Mouse (Mus musculus) urinary bladder, postnatal 36 days (tissue): Measurements from ENCODE around the gene Lrrn3.

ENCODE experiments used
- DNase-seq, 2 experiments: peaks; one replicate each; pipeline ENCODE4 v3.0.0; 2022; ENCODE audit warnings: low spot score in 2 of 2, mixed read lengths in 1 of 2

Gene Lrrn3

DNA sequence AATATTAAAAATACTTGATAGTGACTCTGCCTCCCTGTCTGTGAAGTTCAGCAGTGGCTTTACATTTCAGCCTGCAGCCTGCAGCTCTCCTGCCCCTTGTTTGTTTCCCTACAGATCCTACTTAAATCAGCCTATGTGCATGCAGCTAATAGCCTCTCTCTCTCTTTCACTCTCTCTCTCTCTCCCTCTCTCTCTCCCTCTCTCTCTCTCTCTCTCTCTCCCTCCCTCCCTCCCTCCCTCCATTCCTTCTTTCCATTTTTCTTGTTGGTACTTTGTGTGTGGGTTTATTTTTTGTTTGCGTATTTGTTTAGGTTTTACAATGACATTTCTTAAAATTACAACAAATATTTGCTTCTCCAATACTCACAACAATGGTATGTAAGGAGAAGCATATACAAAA lies at the start of gene Lrrn3:
TSS of gene Lrrn3 (minus strand) at position 101 of the 400 bp plus-strand sequence.
- no peak for DNase-seq

DNA sequence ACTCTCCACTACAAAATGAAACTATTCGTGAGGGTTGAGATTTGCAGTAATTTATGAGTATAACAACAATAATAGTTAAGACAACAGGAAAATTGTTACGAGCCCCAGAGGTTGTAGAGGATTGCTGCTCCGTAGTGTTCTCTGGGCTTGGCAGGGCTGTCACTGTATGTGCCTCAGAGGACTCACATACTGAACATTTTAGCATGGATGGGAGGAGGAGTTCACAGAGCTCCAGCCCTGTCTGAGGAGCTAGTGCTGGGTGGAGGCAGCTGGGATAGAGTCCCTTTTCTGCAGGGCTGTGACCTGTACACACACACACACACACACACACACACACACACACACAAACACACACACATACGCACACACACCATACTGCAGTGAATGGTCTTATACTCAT lies 42.2 kb upstream of the Lrrn3 start:
- no peak for DNase-seq

DNA sequence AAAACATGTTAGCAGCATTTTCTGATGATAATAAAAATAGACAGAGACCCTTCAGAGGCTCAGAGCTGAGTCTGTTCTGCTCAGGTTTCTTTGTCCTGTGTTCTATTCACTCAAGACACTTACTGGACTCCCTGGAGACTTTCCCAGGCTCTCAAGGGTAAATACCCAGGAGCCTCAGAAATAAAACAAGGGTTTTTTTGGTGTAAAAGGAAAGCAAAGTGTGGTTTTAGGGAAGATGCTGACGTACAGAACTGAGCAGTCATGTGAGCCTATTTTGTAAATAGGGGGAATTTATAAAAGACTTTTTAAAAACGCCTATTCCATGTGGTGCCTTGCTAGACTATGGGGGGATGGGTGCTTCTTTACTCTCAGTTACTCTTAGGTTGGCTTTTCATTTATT lies 40.5 kb upstream of the Lrrn3 start:
- no peak for DNase-seq

DNA sequence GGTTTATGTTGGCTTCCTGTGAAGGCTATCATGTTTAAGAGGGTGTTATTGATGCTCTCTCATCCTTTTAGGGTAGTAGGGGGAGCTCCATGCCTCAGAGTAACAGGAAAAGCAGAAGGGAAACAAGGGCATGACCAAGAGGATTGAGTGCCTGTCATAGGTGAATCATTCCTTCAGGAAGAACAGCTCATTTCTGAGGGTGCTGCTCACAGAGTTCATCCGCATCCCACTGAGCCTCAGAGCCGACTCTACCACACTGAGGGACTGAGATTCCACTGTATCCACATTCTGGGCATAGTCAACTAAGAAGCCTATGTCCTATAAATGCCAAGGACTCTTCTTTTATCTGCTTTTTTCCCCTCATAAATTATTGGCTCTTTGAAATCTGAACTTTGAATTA lies 35.4 kb upstream of the Lrrn3 start:
- no peak for DNase-seq

DNA sequence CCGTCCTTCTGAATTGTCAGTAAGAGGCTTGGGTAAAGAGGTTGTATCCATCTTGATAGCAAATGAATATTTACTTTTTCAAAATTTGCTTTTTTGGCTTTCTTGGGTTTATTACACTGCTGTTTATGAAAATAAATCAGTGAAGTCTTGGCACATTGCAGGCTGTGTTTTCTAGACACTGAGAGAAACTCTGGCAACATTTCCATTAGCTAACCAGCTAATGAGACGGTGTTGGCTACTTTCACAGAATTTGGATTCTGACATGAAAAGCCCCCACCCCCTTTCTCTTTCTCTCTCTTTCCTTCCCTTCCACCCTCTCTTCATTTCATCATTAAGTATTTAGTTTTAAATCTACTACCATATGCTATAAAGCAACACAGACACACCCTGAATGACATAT lies 34.1 kb upstream of the Lrrn3 start:
- no peak for DNase-seq

DNA sequence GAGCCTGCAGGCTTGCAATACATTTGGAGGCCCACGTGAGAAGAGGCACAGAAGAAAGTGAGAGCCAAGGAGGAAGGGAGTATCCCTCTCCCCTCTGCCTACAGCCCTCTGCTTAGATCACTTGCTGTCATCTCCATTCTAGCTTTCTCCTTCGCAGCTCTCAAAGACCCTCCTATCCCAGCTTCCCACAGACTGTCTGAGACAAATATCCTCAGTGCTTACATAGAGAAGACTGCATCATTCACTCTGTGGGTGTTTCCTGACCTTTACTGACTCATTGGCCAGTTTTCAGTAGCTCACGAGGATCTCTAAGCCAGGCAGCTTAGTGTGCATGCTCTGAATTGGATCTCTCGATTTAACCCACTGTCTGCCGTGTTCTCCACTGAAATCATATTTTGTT lies 32.7 kb upstream of the Lrrn3 start:
- DNase-seq, result no peak

DNA sequence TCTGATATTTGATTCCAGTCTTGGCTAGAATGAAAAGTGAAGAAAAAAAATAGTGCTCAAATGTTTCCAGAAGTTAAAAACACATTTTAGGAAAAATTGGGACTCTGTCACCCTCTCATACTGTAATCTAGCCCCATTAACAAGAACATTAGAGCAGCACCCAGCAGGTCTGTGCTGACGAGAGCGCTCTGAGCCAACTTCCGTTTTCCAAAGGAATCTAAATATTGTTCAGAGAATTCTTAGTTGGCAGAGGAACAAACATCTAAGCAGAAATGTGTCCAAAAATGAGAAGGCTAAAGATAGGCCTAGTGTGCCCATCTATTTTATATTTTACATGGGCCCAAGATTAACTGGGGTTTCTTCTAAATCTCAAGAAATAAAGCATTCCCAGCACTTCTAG lies 24.4 kb upstream of the Lrrn3 start:
- no peak for DNase-seq

DNA sequence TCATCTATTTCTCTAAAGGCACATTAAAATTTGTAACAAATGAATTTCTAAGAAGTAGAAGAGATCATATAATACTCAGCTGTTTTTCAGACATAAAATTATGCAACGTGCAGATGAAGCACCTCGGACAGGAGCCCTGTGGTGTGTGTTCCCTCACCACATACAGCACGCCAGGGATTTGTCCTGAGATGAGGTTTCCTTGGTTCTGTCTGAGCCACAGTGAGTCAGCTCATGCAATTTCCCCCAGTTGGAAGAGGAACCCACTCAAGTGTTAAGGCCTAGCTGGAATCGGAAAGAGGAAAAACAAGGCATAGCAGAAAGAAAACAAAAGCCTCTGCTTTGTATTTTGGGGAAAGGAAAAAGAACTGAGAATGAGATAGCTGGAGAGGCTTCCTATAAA lies 22.4 kb upstream of the Lrrn3 start:
- no peak for DNase-seq

DNA sequence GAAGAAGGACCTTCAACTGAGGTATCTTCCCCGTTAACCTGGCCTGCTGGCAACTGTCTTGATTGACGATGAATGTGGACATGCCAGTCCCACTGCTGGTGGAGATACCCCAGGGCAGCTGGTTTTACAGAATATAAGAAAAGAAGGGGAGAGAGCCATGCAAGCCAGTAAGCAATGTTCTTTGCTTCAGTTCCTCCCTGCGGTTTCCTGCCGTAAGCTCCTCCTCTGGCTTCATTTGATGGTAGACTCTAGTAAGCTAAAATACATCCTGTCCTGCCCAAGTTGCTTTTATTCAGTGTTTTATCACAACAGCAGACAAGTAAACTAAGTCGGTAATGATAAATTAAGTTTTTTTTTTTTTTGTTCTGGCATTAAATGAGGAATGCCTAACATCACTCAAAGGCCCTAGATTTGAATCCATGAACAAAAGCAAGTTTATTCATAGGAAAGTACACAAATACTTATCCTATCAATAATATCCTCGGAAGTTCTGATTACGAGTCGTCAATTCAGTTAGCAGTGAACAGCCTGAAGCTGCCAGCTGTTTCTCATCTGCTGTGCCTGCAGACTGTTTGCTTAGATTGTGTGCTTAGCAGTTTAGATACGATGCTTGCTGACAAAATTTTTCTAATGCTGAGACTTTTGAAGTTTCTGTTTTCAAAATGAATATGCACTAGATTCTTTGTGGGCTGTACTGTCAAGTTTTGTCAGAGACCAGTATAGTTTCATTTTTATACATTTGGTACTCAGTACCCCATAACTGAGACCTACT lies 14.0 kb upstream of the Lrrn3 start:
- no peak for DNase-seq

DNA sequence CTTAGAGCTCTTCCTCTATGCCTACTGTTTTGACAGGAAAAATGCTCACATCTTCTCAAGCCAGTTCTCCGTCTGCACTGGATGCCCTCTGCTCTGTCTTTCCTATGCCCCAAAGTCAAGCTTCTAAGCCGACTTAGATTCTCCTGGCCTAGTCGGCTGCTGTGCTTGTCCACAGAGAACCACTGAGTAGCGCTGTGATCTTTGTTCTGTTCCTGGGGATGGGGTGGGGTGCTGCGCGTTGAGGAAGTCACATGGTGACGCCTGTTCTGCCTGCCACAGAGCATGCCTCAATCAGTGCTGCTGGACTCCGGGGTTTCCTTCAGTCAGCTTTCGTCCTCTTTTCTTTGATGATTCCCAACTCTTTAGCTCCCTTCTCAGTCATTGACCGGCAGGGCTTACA lies 8.4 kb upstream of the Lrrn3 start:
- no peak for DNase-seq

DNA sequence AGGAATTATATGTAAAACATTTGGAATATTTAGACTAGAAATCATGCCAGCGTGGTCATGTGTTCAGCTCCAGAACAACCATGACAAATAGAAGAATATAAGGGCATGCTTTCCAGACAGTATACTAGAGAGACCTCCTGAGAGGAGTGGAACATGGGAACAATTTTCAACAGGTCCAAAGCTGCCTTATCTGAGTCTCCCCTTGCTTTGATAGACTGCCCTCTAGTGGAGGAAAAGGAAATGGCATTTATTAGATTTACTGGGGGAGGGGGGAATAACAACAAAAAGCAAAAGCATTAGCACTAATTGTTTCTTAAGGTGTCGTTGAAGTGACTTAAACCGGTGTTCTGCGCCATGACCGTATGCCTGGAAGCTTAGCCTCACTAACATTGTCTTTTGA lies 774 bp upstream of the Lrrn3 start:
- no peak for DNase-seq

DNA sequence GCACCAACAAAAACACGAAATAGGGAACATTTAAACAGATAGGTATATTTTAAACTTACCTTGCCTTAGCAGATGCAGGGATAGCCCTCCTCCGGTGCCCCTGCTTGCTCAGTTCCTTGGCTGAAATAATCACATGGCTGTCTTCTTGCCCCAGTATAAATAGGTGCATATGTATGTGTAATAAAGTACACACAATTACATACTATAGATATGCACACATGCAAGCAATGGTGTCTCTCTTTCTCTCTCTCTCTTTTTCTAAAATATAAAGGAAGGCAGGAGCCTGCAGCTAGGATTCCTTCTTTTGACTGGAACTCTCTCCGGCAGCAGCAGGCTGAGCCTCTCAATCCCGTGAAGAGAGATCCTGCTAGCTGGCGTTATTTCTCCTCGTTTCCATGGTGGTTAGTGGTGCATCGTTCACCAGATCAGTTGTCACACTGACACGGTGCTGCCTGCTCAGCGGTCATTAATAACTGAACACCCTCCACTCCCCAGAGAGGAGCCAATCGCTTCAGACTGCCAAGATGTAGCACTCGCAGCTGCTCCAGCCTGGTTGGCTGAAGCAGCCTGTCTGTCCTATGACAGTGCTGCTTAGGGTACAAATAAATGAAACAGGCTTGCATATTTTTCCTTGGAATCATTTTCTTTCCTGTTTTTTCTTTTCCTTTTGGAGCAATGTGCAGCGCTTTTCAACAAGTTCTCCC lies 567 bp downstream of the Lrrn3 start:
- no peak for DNase-seq

DNA sequence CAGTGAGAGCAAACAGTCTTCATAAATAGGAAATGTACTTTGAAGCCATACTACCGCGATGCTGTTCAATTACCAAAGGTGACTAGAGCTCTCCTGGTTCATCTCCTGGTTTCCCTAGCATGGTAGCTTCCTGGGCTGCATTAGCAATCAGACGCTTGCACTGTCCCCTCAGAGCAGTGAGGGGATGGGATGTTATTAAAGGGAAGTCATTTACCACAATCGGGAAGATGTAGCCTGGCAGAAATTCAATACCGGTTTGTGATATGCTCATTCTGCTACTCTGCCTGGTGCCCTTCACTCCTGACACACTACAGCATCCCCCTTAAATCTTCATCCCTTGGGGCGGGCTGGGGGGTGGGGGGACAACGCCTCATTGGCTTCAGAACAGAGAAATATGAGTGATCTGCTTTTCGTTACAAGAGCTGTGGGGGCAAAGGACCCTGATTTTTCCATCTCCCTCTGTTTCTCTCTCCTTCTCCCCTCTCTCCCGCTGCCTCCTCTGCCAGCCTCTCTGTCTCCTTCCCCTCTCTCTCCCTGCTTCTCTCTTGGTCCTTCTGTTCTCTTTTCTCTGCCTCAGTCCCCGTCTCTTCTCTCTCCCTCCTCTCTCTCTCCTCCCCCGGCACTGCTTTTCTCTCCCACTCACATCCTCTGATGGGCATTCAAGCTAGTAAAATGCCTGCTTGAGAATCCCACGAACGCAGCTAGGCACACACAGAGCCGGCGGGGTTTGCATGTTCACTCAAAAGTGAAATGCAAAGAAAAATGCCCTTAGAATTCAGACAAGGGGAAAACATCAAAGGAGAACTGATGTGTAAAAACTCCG lies 1.3 kb downstream of the Lrrn3 start:
- DNase-seq, result no peak

DNA sequence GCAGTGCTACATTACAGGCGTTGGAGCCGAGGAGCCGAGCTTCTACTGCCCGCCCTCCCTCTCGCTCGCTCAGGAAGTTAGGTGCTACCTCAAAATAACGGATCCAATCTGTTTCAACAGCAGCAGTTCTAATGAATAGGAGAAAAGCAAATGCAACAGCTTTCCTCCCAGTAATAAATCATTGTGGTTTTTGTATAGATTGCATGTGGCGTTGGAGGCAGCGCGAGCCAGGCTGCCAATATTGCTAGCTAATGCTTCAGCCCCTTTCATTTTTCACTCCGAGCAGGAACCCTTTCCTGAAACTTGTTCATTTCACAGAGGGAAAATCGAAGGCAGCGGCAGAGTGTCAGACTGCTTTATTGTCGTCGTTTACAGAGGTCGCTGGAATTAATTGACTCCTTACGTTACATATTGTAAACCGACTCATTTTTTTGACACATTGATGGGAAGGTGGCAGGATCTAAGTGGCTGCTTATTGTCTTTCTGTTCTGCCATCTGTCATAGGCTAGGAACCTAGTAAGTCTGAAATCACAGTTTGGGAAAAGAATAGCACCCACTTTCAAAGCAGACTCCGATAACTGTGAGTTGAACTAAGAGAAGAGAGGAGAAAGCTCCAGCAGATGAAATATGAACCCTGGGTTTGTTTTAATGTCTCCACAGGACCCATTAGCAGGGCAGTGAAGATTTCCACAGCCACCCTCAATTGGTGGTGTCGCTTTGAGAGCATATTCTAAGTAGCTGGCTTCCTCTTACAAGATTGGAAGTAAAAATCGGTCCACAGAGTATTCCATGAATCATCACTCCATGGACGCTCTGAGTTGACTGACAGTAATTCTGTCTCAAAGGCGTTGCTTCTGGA lies 2.4 kb downstream of the Lrrn3 start:
- no peak for DNase-seq

DNA sequence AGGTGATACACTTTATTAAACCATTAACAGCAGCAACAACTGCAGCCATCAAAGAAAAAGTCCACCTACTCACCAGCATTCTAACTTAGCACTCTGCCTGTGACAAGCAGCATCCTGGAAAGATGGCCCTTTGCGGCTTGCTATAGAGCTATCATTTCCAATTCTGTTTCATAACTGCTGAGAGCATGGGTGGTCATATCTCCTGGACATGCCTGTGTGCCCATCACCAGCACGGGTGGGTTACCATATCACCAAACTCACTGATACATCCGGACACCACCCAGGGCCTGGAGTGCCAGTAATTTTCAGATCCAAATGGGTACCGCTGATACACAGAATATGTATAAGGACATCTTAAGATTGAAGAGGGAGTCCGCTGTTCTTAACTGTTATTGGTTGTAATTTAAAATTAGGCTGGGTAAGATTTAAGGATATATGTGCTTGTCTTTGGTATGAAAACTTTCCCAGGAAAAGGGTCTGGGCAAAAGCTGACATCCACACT lies 3.1 kb downstream of the Lrrn3 start:
- no peak for DNase-seq

DNA sequence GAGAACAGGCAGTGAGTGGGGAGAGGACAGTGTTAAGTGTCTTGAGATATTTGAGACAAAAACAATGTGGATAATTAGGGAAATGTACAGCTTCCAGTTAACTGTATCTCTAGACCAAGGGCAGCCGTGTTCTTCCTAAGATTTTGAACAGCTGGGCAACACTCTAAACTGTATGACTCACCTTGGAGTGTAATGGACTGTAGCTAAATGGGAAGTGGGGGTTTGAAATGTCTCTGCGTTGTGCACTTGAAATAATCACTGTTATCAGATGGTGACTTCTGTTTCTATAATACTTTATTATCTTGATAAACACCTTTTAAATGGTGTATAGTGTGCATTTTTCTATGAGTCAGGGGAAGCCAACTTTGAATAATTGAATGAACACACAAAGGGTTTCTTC lies 4.7 kb downstream of the Lrrn3 start:
- DNase-seq, result no peak

DNA sequence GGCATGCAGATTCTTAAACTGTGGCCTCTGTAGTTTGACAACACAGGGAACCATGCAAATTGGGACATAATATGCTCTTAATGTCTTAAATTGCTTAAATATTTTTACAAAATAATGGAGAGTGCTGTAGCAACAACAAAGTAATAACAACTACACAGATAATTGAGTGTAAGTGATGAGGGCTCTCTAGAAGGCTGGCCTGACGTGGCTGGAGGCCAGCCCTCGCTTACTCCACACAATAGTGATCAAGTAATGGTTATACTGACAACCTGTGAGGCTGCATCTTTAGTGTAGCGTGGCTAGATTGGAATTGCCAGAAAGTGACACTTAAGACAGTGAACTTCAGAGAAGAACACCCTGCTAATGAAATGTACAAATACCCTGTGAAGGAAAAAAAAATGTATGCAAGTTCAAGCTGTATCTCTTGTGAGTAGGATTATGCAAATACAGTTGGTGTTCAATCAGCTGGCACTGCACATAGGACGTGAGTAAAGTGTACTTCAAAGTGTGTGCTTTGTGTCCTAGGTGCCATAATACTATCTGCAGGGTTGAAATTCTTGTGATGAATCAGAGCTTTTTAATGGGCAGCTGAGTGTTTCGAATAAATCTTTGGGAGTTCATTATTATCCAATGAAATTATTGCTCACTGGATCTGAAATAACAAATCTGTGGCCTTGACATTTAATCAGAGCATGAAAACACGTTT lies 17.0 kb downstream of the Lrrn3 start:
- DNase-seq, result no peak

DNA sequence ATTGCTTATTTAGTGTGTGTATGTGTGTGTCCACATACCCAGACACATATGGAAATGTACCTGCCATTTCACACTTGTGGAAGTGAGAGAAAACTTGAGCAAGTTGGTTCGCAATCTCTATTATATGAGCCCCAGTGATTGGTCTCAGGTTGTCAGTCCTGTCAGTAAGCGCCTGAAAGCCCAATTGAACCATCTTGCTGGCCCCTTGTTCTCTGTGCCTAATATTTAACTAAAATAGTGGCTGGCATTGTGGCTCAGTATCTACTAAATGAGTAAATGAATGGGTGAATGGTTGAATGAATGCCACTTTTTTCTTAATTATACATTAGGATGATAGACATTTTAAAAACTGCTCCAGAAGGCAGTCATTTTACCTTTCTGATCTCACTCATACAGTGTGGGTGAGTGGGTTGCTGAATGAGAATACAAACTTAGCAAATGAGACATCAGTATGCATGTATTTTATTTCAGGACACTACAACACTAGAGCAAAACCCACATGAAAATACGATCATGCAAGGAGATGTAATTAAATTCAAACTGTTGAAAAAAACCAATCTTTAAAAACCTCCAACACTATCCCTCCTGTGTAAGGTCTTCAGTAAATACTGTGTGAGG lies 17.7 kb downstream of the Lrrn3 start:
- no peak for DNase-seq

DNA sequence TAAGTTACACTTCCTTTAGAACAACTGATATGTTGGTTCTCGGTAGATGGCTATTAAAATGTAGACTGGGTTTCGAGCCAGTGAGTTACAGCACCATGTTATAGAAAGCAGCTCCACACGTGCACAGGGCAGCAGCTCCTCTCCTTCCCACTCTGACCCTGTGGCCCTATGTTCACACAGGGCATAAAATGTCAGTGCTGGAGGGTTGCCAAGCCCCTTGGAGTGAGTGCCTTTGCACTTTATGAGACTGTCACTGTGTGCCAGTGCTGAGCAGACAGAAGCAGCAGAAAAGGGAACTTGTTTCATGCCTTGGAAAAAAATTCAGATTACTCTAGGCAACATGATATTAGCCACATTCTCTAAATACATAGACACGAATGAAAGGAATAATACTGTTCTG lies 47.8 kb downstream of the Lrrn3 start:
- DNase-seq, result peak in 1 of 2 experiments; percentile 8

DNA sequence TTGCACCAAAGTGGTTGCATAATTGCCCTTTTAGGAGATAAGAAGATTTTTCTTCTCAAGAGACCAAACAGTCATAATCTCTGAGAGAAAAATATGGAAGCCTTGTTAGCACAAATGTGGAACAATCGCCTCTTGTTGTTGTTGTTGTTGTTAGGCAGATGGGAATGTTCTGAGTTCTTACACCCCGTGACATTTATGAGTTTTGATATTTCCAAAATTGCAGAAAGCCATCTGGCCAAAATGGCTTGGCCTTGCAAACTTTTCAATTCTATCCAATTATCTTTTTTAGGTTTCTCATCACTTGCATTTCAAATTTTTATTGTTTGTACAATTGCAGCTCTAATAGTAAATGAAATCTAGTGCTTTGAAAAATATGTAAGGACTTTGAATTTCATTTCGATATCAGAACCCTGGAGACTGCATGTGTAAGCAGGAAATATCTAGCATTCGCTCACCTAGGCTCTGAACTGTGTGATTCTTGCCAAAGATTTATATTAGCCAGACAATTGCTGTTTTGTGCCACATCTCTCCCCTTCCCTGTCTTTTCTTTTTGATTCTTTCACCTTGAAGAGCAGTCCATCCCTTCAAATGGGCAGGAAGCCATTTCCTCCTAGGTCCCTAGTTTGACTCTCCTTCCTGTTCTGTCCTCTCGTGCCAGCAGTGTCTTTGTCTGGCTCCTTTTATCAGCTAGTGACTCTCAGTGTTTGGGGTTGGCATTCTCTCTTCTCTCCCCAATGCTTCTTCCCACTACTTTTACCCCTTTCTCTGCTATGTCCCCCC lies 49.8 kb downstream of the Lrrn3 start:
- no peak for DNase-seq
